Mouse (Mus musculus): ENCODE measurements around the gene Plekho2.

DNA sequence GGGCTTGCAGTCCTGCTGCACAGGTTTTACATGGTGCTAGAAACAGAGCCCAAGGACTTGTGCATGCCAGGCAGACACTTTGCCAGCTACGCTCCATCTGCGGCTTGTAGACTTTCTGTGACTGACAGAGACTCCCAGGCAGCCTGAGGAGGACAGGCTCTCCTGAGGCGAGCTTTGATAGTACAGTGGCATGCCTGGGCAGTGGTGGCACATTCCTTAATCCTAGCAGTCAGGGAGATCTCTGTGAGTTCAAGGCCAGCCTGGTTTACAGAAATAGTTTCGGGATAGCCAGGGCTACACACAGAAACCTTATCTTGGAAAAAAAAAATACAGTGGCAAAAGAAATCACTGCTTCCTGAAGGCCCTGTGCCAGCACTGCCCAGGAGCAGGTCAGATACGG lies 32.7 kb downstream of the Plekho2 start:
- no peak for TF ChIP-seq POLR2A (IDR thresholded peaks at IDR 0.05; ENCODE audit: insufficient read length, low read depth)
- TF ChIP-seq MYOD1 (IDR thresholded peaks at IDR 0.05; ENCODE audit: control insufficient read depth in 1 of 3, insufficient read length in 2 of 3, low read depth in 2 of 3): no peak
- TF ChIP-seq MYOG (IDR thresholded peaks at IDR 0.05; ENCODE audit: control insufficient read depth in 1 of 3, insufficient read depth in 1 of 3, insufficient read length in 2 of 3, low read depth in 2 of 3): no peak
